Mouse (Mus musculus) lung, postnatal 0 days (tissue): ENCODE data around the gene Aen. TPM values are rescaled to one million over a fixed set of nuclear protein-coding genes. Genes with fewer than 3 reads are reported as not detected.

ENCODE experiments used
- ATAC-seq: fragments of 200-750 bp; cut with Nextera tagmentation; 2 replicates; pipeline ENCODE4 v1.8.0; 2017; ENCODE audit warnings: moderate library complexity
- DNase-seq: peaks from one replicate; pipeline ENCODE4 v3.0.0-alpha.2; 2016; ENCODE audit warnings: low spot score
- H3K27ac ChIP-seq: fragments of 300-500 bp; sonication (generic); 2 replicates; pipeline ENCODE4 v1.5.1; 2014; ENCODE audit warnings: antibody characterized with exemption, mild to moderate bottlenecking, low read length, mixed read lengths
- H3K27me3 ChIP-seq: fragments of 300-500 bp; sonication (generic); replicated peaks from 2 replicates; pipeline ENCODE4 v1.6.1; 2014; ENCODE audit warnings: low read length, mixed read lengths; ENCODE audit not compliant: insufficient read depth
- H3K36me3 ChIP-seq: fragments of 300-500 bp; sonication (generic); 2 replicates; pipeline ENCODE4 v1.6.1; 2014; ENCODE audit warnings: low read length, mixed read lengths; ENCODE audit not compliant: insufficient read depth
- H3K4me1 ChIP-seq: fragments of 300-500 bp; sonication (generic); 2 replicates; pipeline ENCODE4 v1.6.1; 2014; ENCODE audit warnings: antibody characterized with exemption, low read depth, low read length, mixed read lengths; ENCODE audit not compliant: insufficient read depth
- H3K4me2 ChIP-seq: fragments of 300-500 bp; sonication (generic); replicated peaks from 2 replicates; pipeline ENCODE4 v1.6.1; 2014; ENCODE audit warnings: low read depth, mild to moderate bottlenecking, low read length, moderate library complexity, mixed read lengths
- H3K4me3 ChIP-seq: fragments of 300-500 bp; sonication (generic); 2 replicates; pipeline ENCODE4 v1.5.1; 2014; ENCODE audit warnings: low read depth, low read length
- H3K9ac ChIP-seq: fragments of 300-500 bp; sonication (generic); replicated peaks from 2 replicates; pipeline ENCODE4 v1.6.1; 2014; ENCODE audit warnings: low read depth, mild to moderate bottlenecking
- H3K9me3 ChIP-seq: fragments of 300-500 bp; sonication (generic); 2 replicates; pipeline ENCODE4 v1.6.1; 2016; ENCODE audit warnings: low read length, mixed read lengths
- CTCF ChIP-seq: IDR thresholded peaks from 2 replicates; pipeline ENCODE4 v1.5.1; 2016; ENCODE audit warnings: antibody characterized with exemption, mild to moderate bottlenecking
- EP300 ChIP-seq: IDR thresholded peaks from 2 replicates; pipeline ENCODE4 v1.6.1; 2016; ENCODE audit warnings: antibody characterized with exemption, mild to moderate bottlenecking, control low read depth
- WGBS: fragments of 180-500 bp; shearing (Covaris S2); extraction: QIAGEN DNeasy Blood & Tissue Kit; methylation state at CpG from one replicate; pipeline ENCODE4 v1.1.7; 2014; 5-methylcytosine and 5-hydroxymethylcytosine counted together
- polyA plus RNA-seq: library from polyadenylated mRNA; unstranded; fragments of >200 nt; fragmentation: Nextera tagmentation; extraction: Ambion mirVana; gene quantifications from 2 replicates; pipeline ENCODE4 v1.2.1, GENCODE M21; 2015

Gene Aen
- polyA plus RNA-seq, 1 experiment from 2014 or later = 20.0 TPM

DNA sequence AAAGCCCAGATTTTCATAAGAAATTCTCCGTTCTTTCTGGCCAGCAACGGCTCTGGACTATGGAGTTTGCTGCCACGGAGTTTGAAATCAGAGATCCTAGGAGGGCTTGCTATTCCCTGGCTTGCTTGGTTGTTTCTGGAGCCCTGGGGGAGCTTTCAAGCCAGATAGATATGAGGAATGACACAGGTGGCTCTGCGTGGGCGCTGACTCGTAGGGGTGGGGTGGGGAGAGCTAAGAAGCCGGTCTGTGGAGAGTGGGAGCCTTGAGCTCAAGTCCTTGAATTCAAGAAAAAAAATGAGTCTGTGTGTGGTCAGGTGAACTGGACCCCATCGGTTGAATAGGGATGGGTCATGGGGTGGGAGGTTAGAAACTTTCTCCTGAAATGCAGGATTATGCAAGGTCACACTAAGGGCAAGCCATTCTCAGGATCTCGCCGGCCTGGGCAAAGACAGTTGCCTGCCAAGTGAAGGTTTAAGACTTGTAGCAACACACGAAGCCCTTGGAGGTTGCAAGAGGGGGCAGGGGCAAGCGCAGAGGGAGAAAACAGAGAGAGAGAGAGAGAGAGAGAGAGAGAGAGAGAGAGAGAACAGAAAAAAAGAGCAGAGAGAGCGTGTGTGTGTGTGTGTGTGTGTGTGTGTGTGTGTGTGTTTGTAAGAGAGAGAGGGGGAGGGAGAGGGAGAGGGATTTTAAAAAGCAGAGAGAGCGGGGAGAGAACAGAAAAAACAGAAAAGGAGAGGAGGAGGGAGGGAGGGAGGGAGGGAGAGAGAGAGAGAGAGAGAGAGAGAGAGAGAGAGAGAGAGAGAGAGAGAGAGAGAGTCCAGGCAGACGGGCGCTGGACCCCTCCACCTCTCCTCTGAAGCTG lies 13.8 kb upstream of the Aen start:
- H3K36me3 ChIP-seq = no peaks in the 10 kb centered on the region
- no peak overlapping the region for H3K4me2 ChIP-seq
- no peaks in the 10 kb centered on the region for H3K4me1 ChIP-seq
- no peaks in the 10 kb centered on the region for H3K9me3 ChIP-seq
- H3K4me3 ChIP-seq = 0 out of 2 replicates have a peak overlapping the region, but pooled peaks have one; percentile 12
- WGBS = 13% methylated on average over 13 of the region's 16 CpGs
- H3K9ac ChIP-seq = no peak overlapping the region
- H3K27me3 ChIP-seq = peaks cover 27% of the 10 kb centered on the region
- H3K27ac ChIP-seq = no peak overlapping the region
- TF ChIP-seq EP300 (no peak), CTCF (no peak)
- ATAC-seq (no peak), DNase-seq (no peak)

DNA sequence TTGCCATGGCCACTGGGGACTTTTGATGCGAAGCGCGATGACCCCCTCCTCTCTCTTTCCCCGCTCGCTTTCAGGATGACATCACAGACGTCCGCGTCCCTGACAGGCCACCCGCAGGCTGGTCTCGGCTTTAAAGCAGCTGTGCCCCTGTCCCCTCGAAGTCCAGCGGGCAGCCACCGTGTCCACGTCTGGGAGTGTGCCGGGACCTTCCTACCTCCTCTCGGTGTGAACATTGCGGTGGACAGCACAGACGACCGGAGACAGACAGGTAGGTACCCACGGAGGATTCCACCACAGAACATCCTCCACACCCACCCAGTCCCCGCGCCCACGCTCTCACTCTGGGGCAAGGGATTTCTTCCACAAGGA lies 13.2 kb upstream of the Aen start:
- Histone ChIP-seq H3K4me3 (peak overlapping the region; percentile 12; the same call in 1 of the 2 replicates), H3K9ac (no peak overlapping the region), H3K36me3 (no peaks in the 10 kb centered on the region), H3K27me3 (peaks cover 27% of the 10 kb centered on the region), H3K4me1 (no peaks in the 10 kb centered on the region), H3K9me3 (no peaks in the 10 kb centered on the region), H3K4me2 (no peak overlapping the region), H3K27ac (no peak overlapping the region)
- TF ChIP-seq CTCF (no peak), EP300 (no peak)
- ATAC-seq (no peak), DNase-seq (no peak)
- WGBS = 4% methylated on average over 19 of the region's 23 CpGs

DNA sequence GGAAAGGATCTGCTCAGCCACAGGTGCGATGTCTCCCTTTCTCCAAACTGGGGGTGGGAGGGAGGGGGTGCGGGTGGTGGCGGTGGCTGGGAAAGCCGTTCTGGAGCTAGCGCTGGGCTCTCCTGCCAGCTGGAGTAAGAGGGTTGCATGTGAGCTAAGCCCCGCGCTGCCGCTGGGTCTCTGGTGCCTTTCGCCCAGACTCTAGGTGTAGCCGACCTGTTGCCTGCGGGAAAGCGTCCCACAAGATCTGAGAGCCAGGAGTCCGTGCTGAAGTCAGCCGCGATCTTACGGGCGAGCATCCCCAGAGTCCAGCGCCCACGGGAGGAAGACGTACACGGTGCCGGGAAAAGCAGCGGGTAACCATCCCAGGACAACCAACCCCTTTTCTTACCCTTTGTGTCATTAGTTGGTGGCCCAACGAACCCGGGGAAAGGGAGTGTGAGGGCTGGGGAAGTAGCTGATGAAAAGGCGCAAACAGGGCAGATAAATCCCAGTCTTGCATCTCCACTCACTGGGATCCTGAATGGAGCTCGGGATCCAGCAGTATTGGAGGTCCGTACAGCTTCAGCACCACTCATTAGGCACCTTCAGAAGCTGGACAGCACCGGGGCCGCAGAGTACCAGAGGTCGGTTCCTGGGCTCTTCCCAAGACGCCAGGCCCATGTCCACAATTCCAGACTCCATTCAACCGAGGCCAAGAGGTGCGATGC lies 12.5 kb upstream of the Aen start:
- Histone ChIP-seq H3K4me3 (no peak overlapping the region), H3K9me3 (no peaks in the 10 kb centered on the region), H3K27ac (no peak overlapping the region), H3K9ac (no peak overlapping the region), H3K27me3 (peaks cover 27% of the 10 kb centered on the region), H3K36me3 (no peaks in the 10 kb centered on the region), H3K4me1 (no peaks in the 10 kb centered on the region), H3K4me2 (no peak overlapping the region)
- ATAC-seq (no peak), DNase-seq (no peak)
- TF ChIP-seq CTCF (no peak), EP300 (no peak)
- 3% methylated on average over 31 of the region's 34 CpGs for WGBS

DNA sequence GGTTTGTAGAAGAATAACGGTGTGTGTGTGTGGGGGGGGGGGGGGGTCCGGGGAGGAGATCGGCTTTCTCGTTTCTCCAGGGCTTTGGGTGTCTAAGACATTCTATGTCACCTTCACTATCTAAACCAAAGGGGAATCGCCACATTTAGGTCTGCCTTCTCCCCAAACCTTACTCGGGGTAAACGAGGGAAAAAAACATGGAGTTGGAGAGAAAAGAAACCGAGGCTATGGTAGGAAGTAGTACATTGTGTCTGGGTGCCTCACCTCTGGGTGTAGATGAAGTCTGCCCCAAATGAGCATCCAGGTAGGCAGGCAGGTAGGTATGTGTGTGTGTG lies 12.0 kb upstream of the Aen start:
- no peak overlapping the region for H3K27ac ChIP-seq
- peaks cover 27% of the 10 kb centered on the region for H3K27me3 ChIP-seq
- TF ChIP-seq EP300 (no peak), CTCF (no peak)
- H3K4me2 ChIP-seq = no peak overlapping the region
- 11% methylated on average over 8 of the region's 8 CpGs for WGBS
- DNase-seq (no peak), ATAC-seq (no peak)
- no peaks in the 10 kb centered on the region for H3K36me3 ChIP-seq
- H3K9ac ChIP-seq = no peak overlapping the region
- no peaks in the 10 kb centered on the region for H3K9me3 ChIP-seq
- no peak overlapping the region for H3K4me3 ChIP-seq
- H3K4me1 ChIP-seq = no peaks in the 10 kb centered on the region

DNA sequence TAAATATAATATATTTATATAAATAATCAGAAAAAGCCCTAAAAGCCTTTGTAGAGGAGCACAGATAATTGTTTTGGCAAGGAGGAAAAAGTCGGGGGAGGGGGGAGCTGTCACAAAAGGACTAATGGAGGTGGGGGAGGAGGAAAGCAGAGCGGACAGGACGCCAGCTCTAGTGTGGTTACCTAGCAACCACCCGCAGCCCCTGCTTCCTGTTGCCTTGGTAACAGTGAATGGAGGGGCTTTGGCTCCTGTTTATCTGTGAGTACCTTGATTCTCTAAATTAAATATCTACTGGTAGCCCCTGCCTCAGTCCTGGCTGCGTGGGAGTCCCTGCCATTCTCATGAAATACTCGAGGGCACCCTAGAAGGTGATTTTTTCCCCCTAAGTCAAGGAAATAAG lies 11.5 kb upstream of the Aen start:
- no peak for DNase-seq
- Histone ChIP-seq H3K27me3 (peaks cover 27% of the 10 kb centered on the region), H3K9ac (no peak overlapping the region), H3K36me3 (no peaks in the 10 kb centered on the region), H3K9me3 (no peaks in the 10 kb centered on the region), H3K4me2 (no peak overlapping the region), H3K4me3 (no peak overlapping the region), H3K4me1 (no peaks in the 10 kb centered on the region), H3K27ac (no peak overlapping the region)
- WGBS = 4% methylated on average over 6 of the region's 6 CpGs
- no peak for ATAC-seq
- no peak for TF ChIP-seq EP300
- TF ChIP-seq CTCF = no peak

DNA sequence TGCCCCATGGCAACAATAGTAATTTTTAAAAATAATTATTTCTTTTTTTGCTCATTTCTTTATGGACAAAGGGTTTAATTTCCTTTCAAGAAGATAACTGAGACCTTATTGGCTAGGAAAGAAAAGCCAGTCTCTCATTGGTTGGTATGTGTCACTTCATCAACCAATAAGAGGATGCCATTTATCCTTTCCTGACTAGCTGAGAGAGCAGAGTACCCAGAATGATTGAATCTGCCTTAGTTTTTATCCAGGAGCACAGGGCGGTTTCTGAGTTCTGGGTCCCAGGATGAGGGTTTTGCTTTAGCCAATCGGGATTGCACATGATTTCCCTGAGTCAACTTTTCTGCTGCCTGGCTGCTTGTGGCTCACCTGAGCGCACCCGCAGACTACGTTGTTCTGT lies 10.2 kb upstream of the Aen start:
- peaks cover 27% of the 10 kb centered on the region for H3K27me3 ChIP-seq
- no peaks in the 10 kb centered on the region for H3K36me3 ChIP-seq
- no peak overlapping the region for H3K9ac ChIP-seq
- H3K4me1 ChIP-seq = no peaks in the 10 kb centered on the region
- H3K4me3 ChIP-seq = no peak overlapping the region
- WGBS = 74% methylated on average over 5 of the region's 5 CpGs
- ATAC-seq (no peak), DNase-seq (no peak)
- TF ChIP-seq CTCF (no peak), EP300 (no peak)
- no peak overlapping the region for H3K4me2 ChIP-seq
- no peaks in the 10 kb centered on the region for H3K9me3 ChIP-seq
- H3K27ac ChIP-seq = no peak overlapping the region
